Mouse (Mus musculus) gastrocnemius, postnatal 25 days (tissue): ENCODE measurements around the gene Cd38. TPM values are rescaled to one million over a fixed set of nuclear protein-coding genes. Genes with fewer than 3 reads are reported as not detected.

Experiments used
- DNase-seq: peaks from one replicate; pipeline ENCODE4 v3.0.0; 2022
- total RNA-seq, 2 experiments: library from RNA; stranded (reverse); gene quantifications; 1 replicate in 1 of 2; 2 replicates in 1 of 2; pipeline ENCODE4 v1.2.3; 2021

Gene Cd38
- total RNA-seq, 2 experiments from 2014 or later, result 2.9 to 3.3 TPM

DNA sequence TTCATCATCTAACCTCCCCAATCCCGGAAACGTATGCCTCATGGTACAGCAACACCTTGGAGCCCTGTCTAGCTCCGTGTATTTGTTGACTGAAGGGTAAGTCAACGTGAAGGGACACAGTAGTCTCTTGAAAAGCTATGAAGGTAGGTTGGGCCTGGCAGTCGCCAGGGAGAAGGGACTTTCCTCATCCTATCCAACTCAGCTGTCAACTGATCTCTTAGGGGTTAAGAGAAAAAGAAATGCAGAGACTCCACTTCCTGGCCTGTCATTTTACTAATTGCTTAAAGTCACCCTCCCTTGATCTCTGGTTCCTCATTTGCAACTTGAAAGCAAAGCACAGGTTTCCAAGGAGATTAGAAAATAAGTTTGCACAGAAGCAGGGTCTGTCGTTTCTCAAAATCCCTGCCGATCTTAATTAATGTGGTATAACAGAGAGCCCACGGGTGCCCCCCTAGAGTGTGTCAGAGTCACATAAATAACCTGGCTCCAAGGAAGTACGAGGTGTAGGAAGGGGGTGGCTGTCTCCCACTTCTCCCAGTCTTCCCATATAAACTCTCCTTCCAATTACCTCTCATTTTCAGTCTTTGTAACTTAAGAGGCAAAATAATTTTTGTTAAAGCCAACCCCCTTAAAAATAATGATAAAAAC is 79.1 kb downstream of the Cd38 start:
- DNase-seq, result no peak

DNA sequence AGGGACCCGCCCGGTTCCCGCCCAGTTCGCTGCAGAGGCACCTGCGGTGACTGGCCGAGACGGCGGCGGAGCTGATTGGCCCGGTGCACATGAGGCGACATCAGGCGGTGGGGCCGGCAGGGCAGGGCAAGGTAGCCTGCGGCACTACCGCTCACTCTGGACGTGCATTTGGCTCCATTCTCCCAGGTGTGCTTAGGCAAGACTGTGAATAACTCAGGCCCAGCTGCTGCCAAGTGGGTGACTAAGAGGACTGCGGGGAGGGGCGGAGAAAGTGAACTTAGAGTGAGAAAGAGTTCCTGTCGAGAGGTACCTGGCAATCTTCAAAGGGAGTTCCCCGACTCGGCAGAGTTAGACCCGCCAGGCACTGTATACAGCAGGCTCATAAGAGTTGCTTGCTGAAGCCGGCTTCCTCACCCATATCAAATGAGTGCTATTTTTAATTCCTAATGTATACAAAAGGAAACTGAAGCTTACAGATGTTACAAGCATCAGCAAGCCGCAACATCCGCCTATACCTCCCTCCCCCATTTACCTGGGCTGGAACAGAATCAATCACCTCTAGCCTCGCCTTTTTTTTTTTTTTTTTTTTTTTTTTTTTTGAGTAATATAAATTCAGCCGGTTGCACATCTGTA is 79.9 kb downstream of the Cd38 start:
- DNase-seq, result peak; percentile 36

DNA sequence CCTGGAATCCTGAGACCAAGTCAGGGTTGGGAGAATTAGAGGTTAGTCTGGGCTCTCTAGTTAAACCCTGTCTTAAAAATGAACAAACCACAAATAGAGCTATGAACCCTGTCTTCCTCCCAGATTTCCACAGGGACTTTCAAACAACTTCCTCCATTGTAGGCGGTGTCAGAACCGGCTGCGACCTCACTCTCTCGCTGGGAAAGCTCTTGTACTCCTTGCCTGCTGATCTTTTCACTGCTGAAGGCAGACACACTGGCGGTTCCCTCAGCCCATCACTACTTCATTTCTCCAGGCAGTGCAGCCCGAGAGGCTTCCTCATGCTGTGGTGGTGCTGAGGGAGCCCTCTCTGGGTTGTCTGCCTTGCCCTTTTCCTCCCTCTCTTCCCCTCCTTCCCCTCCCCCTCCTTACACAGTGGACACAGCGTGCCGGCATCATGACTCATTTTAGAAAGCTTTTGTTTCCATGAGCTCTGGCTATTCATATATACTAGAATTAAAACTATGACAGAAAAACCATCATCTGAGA is 80.5 kb downstream of the Cd38 start:
- DNase-seq, result no peak

DNA sequence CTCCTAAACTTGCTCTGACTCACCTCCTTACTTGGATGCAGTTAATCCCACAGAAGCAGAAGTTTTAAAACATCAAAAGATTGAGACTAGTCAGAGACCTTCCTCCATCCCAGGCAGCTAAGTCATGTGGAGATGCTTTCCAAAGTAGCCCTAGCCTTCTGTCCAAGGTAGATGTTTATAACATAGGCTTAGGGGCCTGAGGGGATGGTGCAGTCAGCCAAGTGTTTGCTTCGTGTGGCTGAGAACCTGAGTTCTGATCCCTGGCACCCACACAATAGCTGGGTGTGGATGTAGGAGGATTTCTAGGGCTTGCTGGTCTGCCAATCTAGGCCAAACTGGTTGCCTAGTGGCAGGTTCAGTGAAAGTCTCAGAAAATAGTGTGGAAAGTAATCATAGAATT is 84.9 kb downstream of the Cd38 start:
- DNase-seq, result no peak

DNA sequence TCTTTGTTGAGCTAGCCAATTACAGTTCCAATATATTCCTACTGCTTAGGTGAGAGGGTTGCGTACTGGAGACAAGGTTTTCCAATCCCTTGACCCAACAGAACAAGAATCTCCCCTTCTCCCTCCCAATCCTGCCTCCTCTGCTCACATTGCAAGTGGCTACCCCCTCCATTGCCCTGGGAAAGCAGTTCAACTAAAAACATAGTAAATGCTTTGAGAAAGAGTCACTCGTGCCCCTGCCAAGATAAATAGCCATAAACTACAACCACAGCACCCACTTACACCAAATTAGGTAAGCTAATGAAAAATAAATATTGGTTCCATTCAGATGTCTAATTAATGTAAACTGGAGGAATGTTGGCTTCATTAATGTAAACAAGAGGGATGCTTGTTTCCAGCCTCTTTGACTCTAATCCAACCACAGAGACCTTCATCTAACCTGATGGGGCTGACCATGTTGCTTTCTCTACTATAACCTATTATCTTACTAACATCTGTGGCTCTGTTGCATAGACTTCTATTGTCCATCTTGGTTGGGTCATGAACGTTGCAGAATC is 91.6 kb downstream of the Cd38 start:
- DNase-seq, result no peak

DNA sequence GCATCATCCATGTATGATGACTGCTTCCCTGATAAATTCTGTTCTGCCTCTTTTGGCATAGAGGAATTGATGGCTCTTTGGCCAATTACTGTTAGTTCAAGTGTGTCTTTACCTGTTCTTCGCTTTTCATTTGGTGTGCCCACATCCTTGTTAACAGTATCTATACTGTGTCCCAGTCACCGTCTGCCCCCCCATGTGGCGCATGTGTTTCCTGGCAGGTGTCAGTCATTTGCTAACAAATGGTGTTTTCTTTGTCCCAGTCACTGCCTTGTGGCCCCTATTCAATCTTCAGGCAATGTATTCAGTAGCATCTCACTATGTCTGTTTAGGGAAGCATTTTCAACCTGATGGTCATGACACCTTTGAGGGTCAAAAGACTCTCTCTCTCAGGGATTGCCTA is 92.7 kb downstream of the Cd38 start:
- no peak for DNase-seq

Other genes starting within 250 kb of the Cd38 start
- gene Cc2d2a, start 206.2 kb upstream of the Cd38 start, total RNA-seq, result 1 to 10 TPM; 7.2 to 7.7 TPM
- under 1 TPM in 1 of 2 experiments, not detected in 1; 0.21 TPM for gene Bst1, start 49.7 kb upstream of the Cd38 start, total RNA-seq
- 10 to 100 TPM; 26.6 to 27.4 TPM for gene Fbxl5, start 46.9 kb upstream of the Cd38 start, total RNA-seq
- gene Gm7879, start 44.6 kb downstream of the Cd38 start, total RNA-seq, result 1 to 10 TPM; 3.2 to 5.3 TPM
- gene Fgfbp1, start 113.2 kb downstream of the Cd38 start, total RNA-seq, result 1 to 10 TPM; 1.5 to 2.3 TPM
- gene Prom1, start 233.5 kb downstream of the Cd38 start, total RNA-seq, result 1 to 10 TPM; 4.5 to 8.5 TPM